Mouse (Mus musculus) kidney, embryonic 16.5 days (tissue): ENCODE measurements around the gene Sipa1l3. TPM values are rescaled to one million over a fixed set of nuclear protein-coding genes. Genes with fewer than 3 reads are reported as not detected.

Experiments used
- ATAC-seq: fragments of 200-750 bp; cut with Nextera tagmentation; 2 replicates; pipeline ENCODE4 v1.8.0; 2017; ENCODE audit warnings: moderate TSS enrichment; ENCODE audit not compliant: low FRiP score, low TSS enrichment
- H3K27ac ChIP-seq: fragments of 300-500 bp; sonication (generic); 2 replicates; pipeline ENCODE4 v1.5.1; 2014; ENCODE audit warnings: low read length
- H3K27me3 ChIP-seq: fragments of 300-500 bp; sonication (generic); 2 replicates; pipeline ENCODE4 v1.6.1; 2014; ENCODE audit warnings: low read length, control low read depth, mixed read lengths; ENCODE audit not compliant: insufficient read depth
- H3K36me3 ChIP-seq: fragments of 300-500 bp; sonication (generic); 2 replicates; pipeline ENCODE4 v1.6.1; 2014; ENCODE audit warnings: low read length, control low read depth, mixed read lengths; ENCODE audit not compliant: insufficient read depth
- H3K4me1 ChIP-seq: fragments of 300-500 bp; sonication (generic); 2 replicates; pipeline ENCODE4 v1.6.1; 2014; ENCODE audit warnings: low read length, control low read depth, mixed read lengths; ENCODE audit not compliant: insufficient read depth
- H3K4me2 ChIP-seq: fragments of 300-500 bp; sonication (generic); replicated peaks from 2 replicates; pipeline ENCODE4 v1.6.1; 2014; ENCODE audit warnings: low read depth, low read length
- H3K4me3 ChIP-seq: fragments of 300-500 bp; sonication (generic); 2 replicates; pipeline ENCODE4 v1.5.1; 2014; ENCODE audit warnings: mild to moderate bottlenecking, low read length
- H3K9ac ChIP-seq: fragments of 300-500 bp; sonication (generic); replicated peaks from 2 replicates; pipeline ENCODE4 v1.6.1; 2014; ENCODE audit warnings: low read length
- H3K9me3 ChIP-seq: fragments of 300-500 bp; sonication (generic); 2 replicates; pipeline ENCODE4 v1.6.1; 2016; ENCODE audit warnings: low read length, control low read depth
- WGBS: fragments of 180-500 bp; shearing (Covaris S2); extraction: QIAGEN DNeasy Blood & Tissue Kit; methylation state at CpG from one replicate; pipeline ENCODE4 v1.1.7; 2014; 5-methylcytosine and 5-hydroxymethylcytosine counted together
- polyA plus RNA-seq: library from polyadenylated mRNA; unstranded; fragments of >200 nt; fragmentation: Nextera tagmentation; extraction: Ambion mirVana; gene quantifications from 2 replicates; pipeline ENCODE4 v1.2.1, GENCODE M21; 2015

Sipa1l3 gene
- polyA plus RNA-seq, 1 experiment from 2014 or later, result 15.8 TPM

- Histone ChIP-seq H3K9ac (no peak overlapping the region), H3K4me3 (no peak overlapping the region), H3K4me1 (peaks cover 22% of the 10 kb centered on the region), H3K27ac (no peak overlapping the region), H3K27me3 (no peaks in the 10 kb centered on the region), H3K9me3 (no peaks in the 10 kb centered on the region), H3K4me2 (no peak overlapping the region), H3K36me3 (no peaks in the 10 kb centered on the region)
- WGBS, result 82% methylated on average over 3 of the region's 3 CpGs
- no peak for ATAC-seq
These were observed 31.7 kb downstream of the Sipa1l3 start for GRCm38 (mm10) chr7:29486753-29487152.

- no peak for ATAC-seq
- 55% methylated on average over 2 of the region's 2 CpGs for WGBS
- peaks cover 30% of the 10 kb centered on the region for H3K4me1 ChIP-seq
- no peak overlapping the region for H3K4me3 ChIP-seq
- H3K36me3 ChIP-seq, result no peaks in the 10 kb centered on the region
- H3K9me3 ChIP-seq, result no peaks in the 10 kb centered on the region
- H3K27me3 ChIP-seq, result no peaks in the 10 kb centered on the region
- no peak overlapping the region for H3K4me2 ChIP-seq
- no peak overlapping the region for H3K9ac ChIP-seq
- no peak overlapping the region for H3K27ac ChIP-seq
These were observed 32.7 kb downstream of the Sipa1l3 start for GRCm38 (mm10) chr7:29485721-29486120.

- Histone ChIP-seq H3K9me3 (no peaks in the 10 kb centered on the region), H3K27ac (no peak overlapping the region), H3K4me3 (no peak overlapping the region), H3K36me3 (no peaks in the 10 kb centered on the region), H3K9ac (no peak overlapping the region), H3K4me2 (no peak overlapping the region), H3K27me3 (no peaks in the 10 kb centered on the region), H3K4me1 (peaks cover 22% of the 10 kb centered on the region)
- 65% methylated on average over 4 of the region's 4 CpGs for WGBS
- no peak for ATAC-seq
These were observed 34.9 kb downstream of the Sipa1l3 start for GRCm38 (mm10) chr7:29483556-29483955.

- Histone ChIP-seq H3K36me3 (no peaks in the 10 kb centered on the region), H3K27me3 (no peaks in the 10 kb centered on the region), H3K9ac (no peak overlapping the region), H3K9me3 (no peaks in the 10 kb centered on the region), H3K27ac (peak overlapping the region; percentile 72), H3K4me2 (no peak overlapping the region), H3K4me3 (no peak overlapping the region; the same call in 1 of the 2 replicates), H3K4me1 (peaks cover 22% of the 10 kb centered on the region)
- WGBS, result 47% methylated on average over 15 of the region's 15 CpGs
- peak; percentile 52; the same call in 1 of the 2 replicates for ATAC-seq
These were observed 36.9 kb downstream of the Sipa1l3 start for GRCm38 (mm10) chr7:29481345-29482155.

DNA sequence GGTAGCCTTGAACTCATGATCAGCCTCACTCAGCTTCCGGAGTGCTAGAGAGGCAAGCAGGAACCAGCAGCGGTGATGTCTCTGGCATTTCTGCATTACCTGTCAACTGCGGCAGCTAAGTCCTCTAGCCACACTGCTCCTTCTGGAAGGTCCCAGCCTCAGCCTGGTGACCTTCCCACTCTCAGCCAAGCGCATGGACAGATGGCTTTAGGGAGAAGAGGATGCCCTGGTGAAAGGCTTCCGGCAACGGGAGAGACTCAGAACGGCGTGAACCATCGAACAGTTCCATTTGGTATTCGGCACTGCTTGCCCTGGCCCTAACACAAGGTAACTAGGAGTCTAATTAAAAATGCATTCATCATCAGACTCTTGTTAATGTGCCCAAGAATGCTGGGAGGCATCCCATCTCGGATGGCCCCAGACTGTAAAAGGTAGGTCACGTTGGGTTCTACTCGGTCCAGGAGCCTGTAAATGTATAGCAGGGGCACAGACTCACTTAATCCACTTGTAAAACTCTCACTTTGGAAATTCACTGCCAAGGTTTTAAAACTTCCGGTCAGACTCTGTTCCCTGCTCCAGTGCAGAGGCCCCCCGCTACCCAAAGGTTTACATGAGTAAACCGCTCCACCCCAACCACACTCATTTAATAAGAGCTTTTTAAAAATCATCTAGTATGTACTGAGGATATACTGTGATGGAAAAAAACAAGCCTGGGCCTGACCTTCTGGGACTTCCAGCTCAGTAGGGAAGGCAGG, 37.7 kb downstream of the Sipa1l3 start:
- ATAC-seq, result peak; percentile 44
- no peak overlapping the region for H3K9ac ChIP-seq

DNA sequence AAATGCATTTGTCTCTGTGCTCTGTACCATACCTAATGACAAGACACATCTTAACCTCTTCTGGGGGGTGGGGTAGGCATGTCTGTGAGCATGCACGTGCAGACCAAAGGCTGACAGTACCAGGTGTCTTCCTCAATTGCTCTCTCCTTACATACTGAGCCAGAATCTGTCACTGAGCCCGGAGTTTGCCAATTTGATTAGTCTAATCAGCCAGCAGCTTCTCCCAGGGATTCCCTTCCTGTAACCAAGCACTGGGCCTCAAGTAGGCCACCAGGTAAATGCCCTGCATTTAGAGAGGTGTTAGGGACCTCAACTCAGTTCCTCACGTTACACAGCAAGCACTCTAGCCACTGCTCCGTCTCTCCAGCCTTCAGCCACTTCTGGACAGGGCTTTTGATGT, 38.3 kb downstream of the Sipa1l3 start:
- no peak for ATAC-seq
- H3K27ac ChIP-seq, result no peak overlapping the region; the same call in 1 of the 2 replicates
- no peaks in the 10 kb centered on the region for H3K36me3 ChIP-seq
- WGBS, result 87% methylated on average over 4 of the region's 4 CpGs
- no peak overlapping the region for H3K4me3 ChIP-seq
- peaks cover 22% of the 10 kb centered on the region for H3K4me1 ChIP-seq
- H3K4me2 ChIP-seq, result no peak overlapping the region
- no peaks in the 10 kb centered on the region for H3K9me3 ChIP-seq
- H3K27me3 ChIP-seq, result no peaks in the 10 kb centered on the region
- no peak overlapping the region for H3K9ac ChIP-seq

More for the DNA sequence above, 37.7 kb downstream of the Sipa1l3 start:
- Histone ChIP-seq H3K27ac (peak overlapping the region; percentile 72), H3K27me3 (no peaks in the 10 kb centered on the region), H3K4me3 (no peak overlapping the region; the same call in 1 of the 2 replicates), H3K4me1 (peaks cover 22% of the 10 kb centered on the region), H3K9me3 (no peaks in the 10 kb centered on the region), H3K4me2 (no peak overlapping the region), H3K36me3 (no peaks in the 10 kb centered on the region)
- WGBS, result 65% methylated on average over 16 of the region's 16 CpGs

- no peaks in the 10 kb centered on the region for H3K9me3 ChIP-seq
- no peak overlapping the region for H3K4me2 ChIP-seq
- no peaks in the 10 kb centered on the region for H3K27me3 ChIP-seq
- WGBS, result 92% methylated on average over 7 of the region's 7 CpGs
- no peak overlapping the region for H3K9ac ChIP-seq
- no peak overlapping the region for H3K27ac ChIP-seq
- no peaks in the 10 kb centered on the region for H3K36me3 ChIP-seq
- H3K4me1 ChIP-seq, result peaks cover 16% of the 10 kb centered on the region
- H3K4me3 ChIP-seq, result no peak overlapping the region
- no peak for ATAC-seq
These were observed 43.4 kb downstream of the Sipa1l3 start for GRCm38 (mm10) chr7:29475005-29475404.

GRCm38 (mm10) chr7:29471309-29471708, 47.1 kb downstream of the Sipa1l3 start:
- no peak overlapping the region for H3K4me3 ChIP-seq
- 49% methylated on average over 7 of the region's 7 CpGs for WGBS
- H3K27ac ChIP-seq, result peak overlapping the region; percentile 56
- no peaks in the 10 kb centered on the region for H3K27me3 ChIP-seq
- no peaks in the 10 kb centered on the region for H3K36me3 ChIP-seq
- ATAC-seq, result peak; percentile 62
- no peak overlapping the region for H3K4me2 ChIP-seq
- H3K9me3 ChIP-seq, result no peaks in the 10 kb centered on the region
- no peak overlapping the region for H3K9ac ChIP-seq
- H3K4me1 ChIP-seq, result peaks cover 17% of the 10 kb centered on the region

GRCm38 (mm10) chr7:29469602-29470344, 48.7 kb downstream of the Sipa1l3 start:
- Histone ChIP-seq H3K4me3 (no peak overlapping the region), H3K9ac (no peak overlapping the region), H3K4me1 (peaks cover 17% of the 10 kb centered on the region), H3K27ac (peak overlapping the region; percentile 61; the same call in 1 of the 2 replicates), H3K36me3 (no peaks in the 10 kb centered on the region), H3K27me3 (no peaks in the 10 kb centered on the region), H3K4me2 (no peak overlapping the region), H3K9me3 (no peaks in the 10 kb centered on the region)
- peak; percentile 50; the same call in 1 of the 2 replicates for ATAC-seq
- 71% methylated on average over 7 of the region's 7 CpGs for whole genome bisulfite sequencing
